Mouse (Mus musculus) kidney, embryonic 16.5 days (tissue): ENCODE measurements around the gene Palm2. TPM values are rescaled to one million over a fixed set of nuclear protein-coding genes. Genes with fewer than 3 reads are reported as not detected.

Experiments used
- ATAC-seq: fragments of 200-750 bp; cut with Nextera tagmentation; 2 replicates; pipeline ENCODE4 v1.8.0; 2017; ENCODE audit warnings: moderate TSS enrichment; ENCODE audit not compliant: low FRiP score, low TSS enrichment
- H3K27ac ChIP-seq: fragments of 300-500 bp; sonication (generic); 2 replicates; pipeline ENCODE4 v1.5.1; 2014; ENCODE audit warnings: low read length
- H3K27me3 ChIP-seq: fragments of 300-500 bp; sonication (generic); 2 replicates; pipeline ENCODE4 v1.6.1; 2014; ENCODE audit warnings: low read length, control low read depth, mixed read lengths; ENCODE audit not compliant: insufficient read depth
- H3K36me3 ChIP-seq: fragments of 300-500 bp; sonication (generic); 2 replicates; pipeline ENCODE4 v1.6.1; 2014; ENCODE audit warnings: low read length, control low read depth, mixed read lengths; ENCODE audit not compliant: insufficient read depth
- H3K4me1 ChIP-seq: fragments of 300-500 bp; sonication (generic); 2 replicates; pipeline ENCODE4 v1.6.1; 2014; ENCODE audit warnings: low read length, control low read depth, mixed read lengths; ENCODE audit not compliant: insufficient read depth
- H3K4me2 ChIP-seq: fragments of 300-500 bp; sonication (generic); replicated peaks from 2 replicates; pipeline ENCODE4 v1.6.1; 2014; ENCODE audit warnings: low read depth, low read length
- H3K4me3 ChIP-seq: fragments of 300-500 bp; sonication (generic); 2 replicates; pipeline ENCODE4 v1.5.1; 2014; ENCODE audit warnings: mild to moderate bottlenecking, low read length
- H3K9ac ChIP-seq: fragments of 300-500 bp; sonication (generic); replicated peaks from 2 replicates; pipeline ENCODE4 v1.6.1; 2014; ENCODE audit warnings: low read length
- H3K9me3 ChIP-seq: fragments of 300-500 bp; sonication (generic); 2 replicates; pipeline ENCODE4 v1.6.1; 2016; ENCODE audit warnings: low read length, control low read depth
- WGBS: fragments of 180-500 bp; shearing (Covaris S2); extraction: QIAGEN DNeasy Blood & Tissue Kit; methylation state at CpG from one replicate; pipeline ENCODE4 v1.1.7; 2014; 5-methylcytosine and 5-hydroxymethylcytosine counted together
- polyA plus RNA-seq: library from polyadenylated mRNA; unstranded; fragments of >200 nt; fragmentation: Nextera tagmentation; extraction: Ambion mirVana; gene quantifications from 2 replicates; pipeline ENCODE4 v1.2.1, GENCODE M21; 2015

Gene Palm2
- polyA plus RNA-seq, 1 experiment from 2014 or later, result 1.6 TPM

DNA sequence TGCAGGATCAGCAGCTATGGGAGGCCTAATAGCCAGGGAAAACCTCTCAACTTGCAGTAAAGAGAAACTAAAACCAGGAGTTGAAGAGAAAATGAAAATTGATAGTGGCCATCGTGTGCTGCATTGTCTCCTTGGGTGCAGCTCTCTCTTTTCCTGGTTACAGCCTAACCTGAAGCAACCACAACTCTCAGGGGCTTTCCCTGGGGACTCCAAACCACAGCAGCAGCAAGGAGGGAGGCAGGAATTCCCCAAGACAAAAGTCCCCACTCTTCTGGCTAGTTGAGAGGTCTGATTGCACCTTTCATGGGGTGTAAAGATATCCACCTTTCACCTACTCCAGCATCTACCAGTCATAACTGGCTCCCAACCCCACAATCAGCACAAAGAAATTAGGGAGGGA, 291.5 kb downstream of the Palm2 start:
- 52% methylated on average over 1 of the region's 1 CpGs for WGBS

DNA sequence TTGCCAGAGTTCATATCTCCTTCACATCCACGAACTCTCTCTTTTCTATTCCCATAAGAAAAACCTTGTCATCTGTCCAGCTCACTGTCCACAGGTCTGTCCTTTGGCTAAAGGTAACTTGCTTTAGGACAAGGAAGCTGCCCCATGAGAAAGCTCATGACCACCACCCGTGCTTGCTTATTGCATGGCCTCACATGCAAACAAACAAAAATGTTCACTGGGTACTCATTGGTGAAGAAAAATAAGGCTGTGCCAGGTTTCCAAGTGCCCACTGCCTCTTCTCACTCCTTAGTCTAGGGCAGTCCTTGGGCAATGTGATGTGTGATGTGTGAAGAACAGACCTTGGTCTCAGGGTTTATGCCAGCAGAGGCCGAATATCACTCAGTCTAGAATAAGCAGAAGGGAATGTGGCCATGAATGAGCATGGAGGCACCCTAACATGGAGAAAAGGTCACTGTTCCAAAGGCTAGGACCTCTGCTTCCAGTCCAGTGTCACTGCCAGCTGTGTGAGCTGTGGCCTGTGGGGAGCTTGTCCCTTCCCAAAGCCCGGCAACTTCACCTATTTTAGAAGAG, 294.6 kb downstream of the Palm2 start:
- Histone ChIP-seq H3K27ac (no peak overlapping the region), H3K27me3 (no peaks in the 10 kb centered on the region), H3K4me1 (no peaks in the 10 kb centered on the region), H3K9me3 (no peaks in the 10 kb centered on the region), H3K36me3 (no peaks in the 10 kb centered on the region), H3K9ac (no peak overlapping the region), H3K4me2 (no peak overlapping the region), H3K4me3 (no peak overlapping the region)
- no peak for ATAC-seq
- 87% methylated on average over 4 of the region's 4 CpGs for WGBS

More for the DNA sequence above, 291.5 kb downstream of the Palm2 start:
- no peaks in the 10 kb centered on the region for H3K36me3 ChIP-seq
- H3K4me3 ChIP-seq, result no peak overlapping the region
- no peak for ATAC-seq
- H3K4me1 ChIP-seq, result no peaks in the 10 kb centered on the region
- H3K27me3 ChIP-seq, result no peaks in the 10 kb centered on the region
- no peak overlapping the region for H3K27ac ChIP-seq
- H3K9me3 ChIP-seq, result no peaks in the 10 kb centered on the region
- H3K4me2 ChIP-seq, result no peak overlapping the region
- no peak overlapping the region for H3K9ac ChIP-seq

DNA sequence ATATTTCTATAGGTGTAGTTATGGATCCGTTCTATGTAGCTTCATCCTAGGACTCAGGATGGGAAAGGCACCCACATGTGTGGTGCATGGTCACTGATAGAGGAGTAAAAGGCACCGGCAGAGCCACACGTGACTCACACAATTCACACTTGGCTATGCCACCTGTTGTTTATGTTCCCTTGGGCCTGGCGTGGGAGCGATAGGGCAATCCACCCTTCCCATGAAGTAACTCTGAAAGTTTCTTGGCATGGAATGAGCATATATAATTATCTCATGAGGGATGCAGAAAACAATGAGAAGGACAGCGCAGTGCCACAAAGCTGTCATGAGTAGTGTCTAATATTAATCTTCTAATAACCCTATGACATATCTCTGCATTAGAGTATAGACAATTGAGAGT, 296.0 kb downstream of the Palm2 start:
- Histone ChIP-seq H3K4me2 (no peak overlapping the region), H3K4me3 (no peak overlapping the region), H3K36me3 (no peaks in the 10 kb centered on the region), H3K9me3 (no peaks in the 10 kb centered on the region), H3K4me1 (no peaks in the 10 kb centered on the region), H3K27ac (no peak overlapping the region), H3K9ac (no peak overlapping the region), H3K27me3 (no peaks in the 10 kb centered on the region)
- WGBS, result 86% methylated on average over 6 of the region's 6 CpGs
- ATAC-seq, result no peak

DNA sequence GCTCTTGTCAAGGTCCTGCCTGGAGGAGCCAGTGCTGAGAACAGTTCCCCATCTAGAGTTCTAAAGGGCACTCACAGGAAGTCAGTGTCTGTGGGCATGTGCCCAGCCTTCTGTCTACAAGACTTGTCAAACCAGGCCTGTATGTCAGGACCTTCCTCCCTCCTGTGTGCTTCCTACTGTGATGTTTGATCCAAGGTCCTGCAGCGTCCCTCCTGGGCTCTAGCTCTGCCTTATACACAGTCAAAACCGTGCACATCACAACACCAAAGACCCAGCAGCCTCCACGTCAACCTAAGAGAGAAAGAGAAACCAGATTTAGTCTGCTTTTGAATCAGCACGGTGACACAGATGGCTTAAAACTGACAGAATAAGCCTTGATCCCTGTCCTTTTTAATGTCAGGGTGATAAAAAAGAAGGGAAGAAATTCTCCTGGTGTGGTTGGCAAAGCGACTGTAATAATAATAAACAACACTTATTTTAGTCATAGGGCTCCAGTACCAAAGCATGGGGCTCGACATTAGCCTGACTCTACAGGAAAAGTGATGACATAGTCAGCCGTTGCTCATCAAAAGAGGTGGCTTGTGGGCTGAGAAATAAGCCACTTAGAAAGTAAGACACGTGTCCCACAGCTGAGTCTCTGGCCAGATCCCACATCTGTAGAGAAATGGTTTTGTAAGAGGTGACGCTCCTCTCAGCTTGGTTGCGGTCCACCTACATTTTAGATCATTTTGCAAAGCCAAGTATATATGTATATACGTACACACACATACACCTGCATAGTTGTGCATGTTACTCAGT, 297.0 kb downstream of the Palm2 start:
- H3K36me3 ChIP-seq, result no peaks in the 10 kb centered on the region
- ATAC-seq, result no peak
- H3K9ac ChIP-seq, result no peak overlapping the region
- no peak overlapping the region for H3K4me3 ChIP-seq
- no peak overlapping the region for H3K27ac ChIP-seq
- H3K4me2 ChIP-seq, result no peak overlapping the region
- WGBS, result 77% methylated on average over 11 of the region's 11 CpGs
- H3K27me3 ChIP-seq, result no peaks in the 10 kb centered on the region
- no peaks in the 10 kb centered on the region for H3K9me3 ChIP-seq
- no peaks in the 10 kb centered on the region for H3K4me1 ChIP-seq

DNA sequence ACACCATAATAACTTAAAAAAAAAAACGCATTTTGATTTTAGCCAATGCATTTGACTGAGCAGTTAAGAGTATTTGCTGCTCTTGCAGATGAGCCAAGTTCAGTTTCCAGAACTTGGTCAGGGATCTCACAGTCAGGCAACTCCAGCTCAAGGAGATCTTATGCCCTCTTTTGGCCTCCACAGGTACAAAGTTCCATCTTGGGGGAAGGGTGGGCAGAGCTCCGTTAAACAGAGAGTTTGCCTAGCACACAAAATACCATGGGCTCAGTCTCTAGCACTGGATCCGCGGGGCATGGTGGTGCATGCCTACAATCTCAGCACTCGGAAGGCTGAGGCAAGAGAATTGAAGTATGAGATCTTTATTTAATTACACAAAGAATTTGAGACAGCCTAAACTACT, 298.3 kb downstream of the Palm2 start:
- H3K4me2 ChIP-seq, result no peak overlapping the region
- ATAC-seq, result no peak
- no peak overlapping the region for H3K27ac ChIP-seq
- H3K4me1 ChIP-seq, result no peaks in the 10 kb centered on the region
- no peak overlapping the region for H3K9ac ChIP-seq
- 76% methylated on average over 5 of the region's 5 CpGs for WGBS
- no peaks in the 10 kb centered on the region for H3K9me3 ChIP-seq
- H3K27me3 ChIP-seq, result no peaks in the 10 kb centered on the region
- H3K4me3 ChIP-seq, result no peak overlapping the region
- H3K36me3 ChIP-seq, result no peaks in the 10 kb centered on the region

DNA sequence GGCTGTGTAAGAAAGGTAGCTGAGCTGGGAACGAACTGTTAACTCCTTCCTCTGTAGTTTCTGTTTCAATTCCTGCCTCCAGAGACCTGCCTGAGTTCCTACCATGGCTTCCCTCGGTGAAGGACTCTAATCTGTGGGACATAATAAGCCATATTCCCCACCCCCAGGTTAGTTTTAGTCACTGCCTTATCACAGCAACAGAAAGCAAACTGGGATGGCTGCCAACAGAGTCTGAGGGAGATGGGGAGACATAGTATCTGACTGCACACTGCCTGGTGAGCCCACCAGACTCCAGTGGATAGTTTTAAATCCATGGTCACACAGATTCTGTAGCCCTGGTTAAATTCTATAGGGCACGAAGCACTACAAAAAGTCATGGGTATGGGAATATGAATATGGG, 299.4 kb downstream of the Palm2 start:
- H3K4me2 ChIP-seq, result no peak overlapping the region
- H3K4me3 ChIP-seq, result no peak overlapping the region
- no peak overlapping the region for H3K9ac ChIP-seq
- H3K9me3 ChIP-seq, result no peaks in the 10 kb centered on the region
- H3K27ac ChIP-seq, result no peak overlapping the region
- no peaks in the 10 kb centered on the region for H3K4me1 ChIP-seq
- 66% methylated on average over 3 of the region's 3 CpGs for WGBS
- ATAC-seq, result no peak
- H3K27me3 ChIP-seq, result no peaks in the 10 kb centered on the region
- H3K36me3 ChIP-seq, result no peaks in the 10 kb centered on the region

DNA sequence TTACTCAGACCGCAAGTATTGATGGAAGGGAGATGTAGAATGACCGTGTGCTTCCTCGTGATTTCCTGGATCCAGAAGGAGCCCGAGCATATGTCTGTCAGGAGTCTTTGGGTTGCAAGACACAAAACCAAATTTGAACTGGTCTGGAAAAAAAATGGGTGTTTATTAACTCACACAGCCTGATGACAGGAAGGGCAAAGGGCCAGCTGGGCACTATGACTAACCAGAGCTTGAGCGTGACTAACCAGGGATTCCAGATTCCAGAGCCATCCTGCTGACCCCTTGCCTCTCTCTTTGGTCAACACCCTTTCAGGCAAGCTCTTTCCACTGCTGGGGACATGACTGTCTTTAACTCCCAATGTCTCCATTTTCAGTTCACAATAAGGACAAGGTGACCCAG, 301.4 kb downstream of the Palm2 start:
- 73% methylated on average over 5 of the region's 5 CpGs for WGBS
- H3K9ac ChIP-seq, result no peak overlapping the region
- no peaks in the 10 kb centered on the region for H3K9me3 ChIP-seq
- no peak overlapping the region for H3K4me3 ChIP-seq
- no peaks in the 10 kb centered on the region for H3K27me3 ChIP-seq
- H3K27ac ChIP-seq, result peak overlapping the region; percentile 59
- H3K36me3 ChIP-seq, result no peaks in the 10 kb centered on the region
- ATAC-seq, result peak; percentile 85
- no peak overlapping the region for H3K4me2 ChIP-seq
- H3K4me1 ChIP-seq, result 0 out of 2 replicates have a peak, but pooled peaks cover 3% of the 10 kb centered on the region

DNA sequence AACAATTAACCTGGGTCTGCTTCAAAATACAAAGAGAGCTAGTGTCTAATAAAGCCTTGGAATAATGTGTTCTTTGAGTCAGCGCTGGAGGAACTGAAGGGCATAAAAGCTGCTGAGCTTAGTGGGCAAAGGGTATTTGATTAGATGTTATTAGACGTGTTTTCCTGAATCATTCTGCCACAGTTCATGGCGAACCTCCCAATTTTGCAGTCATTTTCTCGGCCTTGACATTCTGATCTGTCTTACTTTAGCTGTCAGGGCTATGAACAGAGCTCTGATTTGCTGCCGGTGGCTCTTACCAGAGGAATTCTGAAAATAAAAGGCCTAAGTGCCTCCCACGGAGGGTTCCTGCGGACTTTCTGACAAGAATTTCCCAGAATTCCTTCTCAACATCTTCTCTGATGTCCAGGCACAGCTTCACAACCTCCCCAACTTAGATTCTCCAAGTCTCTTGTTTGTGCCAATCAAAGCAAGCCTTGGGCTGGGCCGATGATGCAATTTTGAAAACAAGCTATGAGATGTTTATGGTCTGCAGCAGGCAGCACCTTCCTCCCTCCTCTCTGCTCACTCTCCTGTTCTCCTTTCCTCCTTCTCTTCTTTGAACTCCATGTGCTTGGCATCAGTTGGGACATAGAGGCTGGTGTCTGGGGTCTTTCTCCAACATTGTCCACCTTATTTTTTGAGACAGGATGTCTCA, 305.0 kb downstream of the Palm2 start:
- no peak overlapping the region for H3K9ac ChIP-seq
- WGBS, result 42% methylated on average over 8 of the region's 8 CpGs
- 0 out of 2 replicates have a peak, but pooled peaks cover 3% of the 10 kb centered on the region for H3K4me1 ChIP-seq
- no peak overlapping the region for H3K4me2 ChIP-seq
- ATAC-seq, result no peak
- H3K27ac ChIP-seq, result no peak overlapping the region
- H3K36me3 ChIP-seq, result no peaks in the 10 kb centered on the region
- no peak overlapping the region for H3K4me3 ChIP-seq
- no peaks in the 10 kb centered on the region for H3K27me3 ChIP-seq
- no peaks in the 10 kb centered on the region for H3K9me3 ChIP-seq

DNA sequence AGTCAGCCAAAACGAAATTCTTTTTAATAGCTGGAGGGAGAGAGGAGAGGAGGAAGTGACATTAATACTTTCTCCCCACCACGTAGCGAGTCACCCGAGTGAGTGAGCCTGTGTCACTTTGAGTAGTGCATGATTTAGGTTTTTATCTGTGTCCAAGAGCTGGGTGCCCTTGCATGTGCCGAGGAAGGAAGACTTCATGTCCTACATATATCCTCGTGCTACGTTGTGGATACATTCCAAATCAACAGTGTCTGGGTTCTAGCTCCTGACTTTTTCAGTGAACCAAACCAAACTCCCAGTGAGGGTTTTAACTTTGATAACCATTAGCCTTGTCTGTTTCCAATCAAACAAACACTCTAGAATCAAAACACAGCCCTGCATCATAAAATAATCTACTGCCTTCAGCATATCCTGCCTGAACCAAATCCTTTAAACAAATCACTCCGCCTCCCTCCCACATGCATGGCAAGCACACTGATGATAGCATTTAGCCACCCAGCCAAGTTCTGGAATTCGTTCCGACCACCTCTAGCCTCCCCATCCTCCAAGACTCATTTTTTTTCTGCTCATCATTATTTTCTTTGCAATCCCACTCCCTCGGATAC, 309.4 kb downstream of the Palm2 start:
- ATAC-seq, result no peak
- H3K27me3 ChIP-seq, result no peaks in the 10 kb centered on the region
- H3K4me1 ChIP-seq, result 0 out of 2 replicates have a peak, but pooled peaks cover 3% of the 10 kb centered on the region
- H3K9me3 ChIP-seq, result 0 out of 2 replicates have a peak, but pooled peaks cover 3% of the 10 kb centered on the region
- H3K9ac ChIP-seq, result no peak overlapping the region
- WGBS, result 30% methylated on average over 11 of the region's 11 CpGs
- H3K36me3 ChIP-seq, result no peaks in the 10 kb centered on the region
- no peak overlapping the region for H3K4me2 ChIP-seq
- H3K27ac ChIP-seq, result no peak overlapping the region
- H3K4me3 ChIP-seq, result no peak overlapping the region
